Mouse (Mus musculus): ENCODE measurements at regions not wholly inside any gene's neighbourhood (a gene's known extent, or its start where the extent isn't known, plus 50 kb on each side); places are given as distances from the start of the nearest gene placed in this dataset.

DNA sequence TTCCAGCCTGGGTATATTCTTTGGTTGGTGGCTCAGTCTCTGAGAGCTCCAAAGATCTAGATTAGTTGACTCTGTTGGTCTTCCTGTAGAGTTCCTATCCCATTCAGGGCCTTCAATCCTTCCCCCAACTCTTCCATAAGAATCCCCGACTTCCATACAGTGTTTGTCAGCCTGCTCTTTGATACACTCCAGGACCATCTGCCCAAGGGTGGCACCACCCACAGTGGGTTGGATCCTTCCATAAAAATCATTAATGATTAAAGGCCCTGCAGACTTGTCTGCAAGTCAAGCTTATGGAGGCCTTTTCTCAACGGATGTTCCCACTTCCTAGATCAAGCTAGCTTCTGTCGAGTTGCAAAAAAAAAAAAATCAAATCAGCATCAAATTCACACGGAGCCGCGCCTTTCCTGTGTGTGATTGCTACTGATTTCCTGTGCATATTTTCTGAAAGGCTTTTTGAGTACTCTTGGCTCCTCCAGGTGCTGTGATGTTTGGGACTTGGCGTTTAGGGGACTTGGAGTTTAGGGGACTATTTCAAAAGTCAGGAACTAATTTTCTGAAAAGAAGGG lies 171.3 kb upstream of the Gm9833 start:
- no peak for ATAC-seq
- no peak overlapping the region for H3K4me2 ChIP-seq

DNA sequence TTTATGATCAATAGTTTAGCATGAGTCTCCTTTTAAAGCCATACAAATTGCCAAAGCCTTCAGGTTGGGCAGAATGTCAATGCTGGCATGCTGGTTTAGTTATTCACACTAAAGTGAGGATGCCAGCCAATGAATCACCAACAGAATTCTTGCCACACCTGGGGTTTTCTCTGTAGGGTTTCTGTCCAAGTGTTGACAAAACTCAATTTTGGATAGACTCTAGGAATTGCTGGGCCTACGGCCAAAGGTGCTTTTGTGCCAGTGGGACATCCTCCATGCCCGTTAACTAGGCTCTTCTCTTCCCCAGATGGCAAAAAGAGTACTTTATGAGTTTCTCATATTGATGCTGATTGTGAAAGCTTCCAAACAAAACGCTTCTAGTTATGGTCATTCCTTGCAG lies 167.6 kb upstream of the Gm9833 start:
- WGBS (ENCODE audit: insufficient replicate concordance) = 61% methylated on average over 3 of the region's 3 CpGs
- Histone ChIP-seq H3K9ac (no peak overlapping the region), H3K4me2 (no peak overlapping the region), H3K36me3 (no peaks in the 10 kb centered on the region), H3K9me3 (replicated peaks) (no peaks in the 10 kb centered on the region), H3K27me3 (replicated peaks) (no peaks in the 10 kb centered on the region), H3K4me1 (no peaks in the 10 kb centered on the region), H3K27ac (no peak overlapping the region), H3K4me3 (no peak overlapping the region)
- ATAC-seq = no peak

More for the DNA sequence above, 171.3 kb upstream of the Gm9833 start:
- Histone ChIP-seq H3K27me3 (replicated peaks) (no peaks in the 10 kb centered on the region), H3K27ac (no peak overlapping the region), H3K9me3 (replicated peaks) (no peaks in the 10 kb centered on the region), H3K36me3 (no peaks in the 10 kb centered on the region), H3K9ac (no peak overlapping the region), H3K4me3 (no peak overlapping the region), H3K4me1 (no peaks in the 10 kb centered on the region)
- WGBS (ENCODE audit: insufficient replicate concordance) = 59% methylated on average over 7 of the region's 7 CpGs

DNA sequence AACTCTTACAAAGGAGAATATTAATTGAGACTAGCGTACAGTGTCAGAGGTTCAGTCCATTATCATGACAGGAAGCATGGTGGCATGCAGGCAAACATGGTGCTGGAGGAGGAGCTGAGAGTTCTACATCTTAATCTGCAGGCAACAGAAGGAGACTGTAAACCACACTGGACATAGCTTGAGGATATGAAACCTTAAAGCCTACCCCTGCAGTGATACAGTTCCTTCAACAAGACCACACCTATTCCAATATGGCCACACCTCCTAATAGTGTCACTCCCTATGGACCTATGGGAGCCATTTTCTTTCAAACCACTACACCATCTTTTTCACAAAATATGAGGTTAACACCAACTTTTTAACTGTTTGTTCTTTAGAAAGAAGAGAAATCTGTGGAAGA lies 166.2 kb upstream of the Gm9833 start:
- H3K4me1 ChIP-seq = no peaks in the 10 kb centered on the region
- no peak overlapping the region for H3K4me2 ChIP-seq
- H3K27ac ChIP-seq = no peak overlapping the region
- H3K9me3 ChIP-seq (replicated peaks) = no peaks in the 10 kb centered on the region
- H3K27me3 ChIP-seq (replicated peaks) = no peaks in the 10 kb centered on the region
- 52% methylated on average over 1 of the region's 1 CpGs for WGBS (ENCODE audit: insufficient replicate concordance)
- H3K4me3 ChIP-seq = no peak overlapping the region
- no peak for ATAC-seq
- H3K9ac ChIP-seq = no peak overlapping the region
- no peaks in the 10 kb centered on the region for H3K36me3 ChIP-seq

DNA sequence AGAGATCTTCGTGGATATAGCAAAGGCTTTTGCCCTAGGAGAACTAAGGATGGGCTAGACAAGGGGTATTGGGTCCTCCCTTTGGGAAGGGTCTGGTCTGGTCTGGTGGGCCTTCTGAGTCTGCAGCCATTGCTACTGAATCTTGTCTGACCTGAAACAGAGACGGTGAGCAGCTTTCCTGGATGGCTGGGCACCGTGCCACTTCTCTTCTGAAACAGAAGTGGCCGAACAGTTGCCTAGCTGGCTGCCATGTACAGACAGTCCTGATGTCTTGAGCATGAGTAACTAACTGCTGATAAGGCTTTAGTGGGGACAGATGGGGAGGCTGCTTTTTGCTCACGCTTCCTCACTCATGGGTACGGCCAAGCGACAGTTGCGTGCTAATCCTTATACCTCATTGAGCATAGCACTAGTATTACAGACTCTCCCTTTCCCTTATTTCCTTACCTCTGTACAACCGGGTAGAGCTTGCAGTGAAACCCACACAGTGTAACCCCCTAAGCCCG lies 165.3 kb upstream of the Gm9833 start:
- 77% methylated on average over 10 of the region's 10 CpGs for WGBS (ENCODE audit: insufficient replicate concordance)
- Histone ChIP-seq H3K27me3 (replicated peaks) (no peaks in the 10 kb centered on the region), H3K4me1 (no peaks in the 10 kb centered on the region), H3K36me3 (no peaks in the 10 kb centered on the region), H3K27ac (no peak overlapping the region), H3K4me3 (no peak overlapping the region), H3K9ac (no peak overlapping the region), H3K4me2 (no peak overlapping the region), H3K9me3 (replicated peaks) (no peaks in the 10 kb centered on the region)
- ATAC-seq = no peak

DNA sequence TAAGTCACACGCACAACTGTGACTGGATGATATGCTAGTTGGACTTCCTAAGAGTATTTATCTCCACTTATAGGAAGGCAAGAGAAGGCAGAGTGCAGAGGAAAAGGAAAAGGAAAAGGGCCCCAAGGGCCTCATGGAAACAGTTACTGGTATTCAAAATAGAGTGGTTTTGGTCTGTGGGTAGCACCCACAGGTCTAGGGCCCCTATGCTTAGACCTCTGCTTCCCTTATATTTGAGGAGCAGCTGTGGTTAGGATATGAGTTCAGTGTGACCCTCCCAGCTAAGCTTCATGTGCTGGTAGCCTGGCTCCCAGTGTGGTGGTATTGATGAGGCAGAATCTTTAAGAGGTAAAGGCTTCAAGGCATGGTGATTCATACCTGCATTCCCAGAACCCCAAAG lies 163.3 kb upstream of the Gm9833 start:
- H3K36me3 ChIP-seq = no peaks in the 10 kb centered on the region
- no peak overlapping the region for H3K4me3 ChIP-seq
- no peak overlapping the region for H3K4me2 ChIP-seq
- no peaks in the 10 kb centered on the region for H3K4me1 ChIP-seq
- no peaks in the 10 kb centered on the region for H3K9me3 ChIP-seq (replicated peaks)
- no peak overlapping the region for H3K27ac ChIP-seq
- WGBS (ENCODE audit: insufficient replicate concordance) = 37% methylated on average over 1 of the region's 1 CpGs
- H3K27me3 ChIP-seq (replicated peaks) = no peaks in the 10 kb centered on the region
- no peak for ATAC-seq
- H3K9ac ChIP-seq = no peak overlapping the region

DNA sequence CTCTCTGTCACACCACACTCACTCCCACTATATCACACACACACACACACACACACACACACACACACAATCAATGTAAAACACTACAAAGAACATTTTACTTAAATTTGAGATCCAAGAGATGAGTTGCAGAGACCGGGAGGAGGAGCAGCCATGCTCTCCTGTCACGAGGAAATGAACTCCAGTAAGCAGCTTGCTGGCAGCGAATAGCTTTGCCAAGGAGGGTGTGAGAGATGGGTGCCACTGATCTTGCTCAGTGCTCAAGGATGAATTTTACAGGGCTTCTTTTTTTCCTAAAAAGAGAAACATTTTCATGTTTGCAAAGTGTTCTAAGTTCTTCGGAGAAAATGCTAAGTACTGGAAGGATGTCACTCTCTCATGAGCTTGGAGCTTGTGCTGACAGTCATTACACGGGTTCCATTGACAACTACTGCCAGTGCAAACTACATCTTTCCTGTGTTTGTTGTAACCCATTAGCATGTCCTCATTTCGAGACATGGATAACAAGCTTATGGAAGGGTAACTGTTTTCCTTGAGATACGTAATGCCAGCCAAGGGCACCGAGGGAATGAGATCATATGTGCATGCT lies 151.0 kb upstream of the Gm9833 start:
- no peak overlapping the region for H3K4me2 ChIP-seq
- no peaks in the 10 kb centered on the region for H3K27me3 ChIP-seq (replicated peaks)
- no peaks in the 10 kb centered on the region for H3K36me3 ChIP-seq
- WGBS (ENCODE audit: insufficient replicate concordance) = 66% methylated on average over 8 of the region's 8 CpGs
- H3K4me3 ChIP-seq = no peak overlapping the region
- H3K27ac ChIP-seq = no peak overlapping the region
- H3K9ac ChIP-seq = no peak overlapping the region
- no peaks in the 10 kb centered on the region for H3K4me1 ChIP-seq
- H3K9me3 ChIP-seq (replicated peaks) = no peaks in the 10 kb centered on the region
- no peak for ATAC-seq

DNA sequence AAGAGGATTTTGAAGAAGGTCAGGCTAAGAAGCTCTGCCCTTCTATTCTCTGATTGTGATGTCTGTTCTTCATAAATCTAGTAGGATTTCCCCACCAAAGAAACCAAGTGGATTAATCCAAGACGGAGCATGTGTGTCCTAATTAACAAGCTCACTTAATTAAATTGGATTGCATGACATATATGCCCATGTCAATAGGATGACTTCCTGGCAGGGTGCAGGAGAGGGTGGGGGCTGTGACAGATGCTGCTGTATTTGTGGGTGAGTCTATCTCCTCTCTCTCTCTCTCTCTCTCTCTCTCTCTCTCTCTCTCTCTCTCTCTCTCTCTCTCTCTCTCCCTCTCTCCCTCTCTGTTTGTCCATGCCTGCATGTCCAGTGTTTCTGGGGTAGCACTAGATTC lies 149.3 kb upstream of the Gm9833 start:
- Histone ChIP-seq H3K4me2 (no peak overlapping the region), H3K9ac (no peak overlapping the region), H3K36me3 (no peaks in the 10 kb centered on the region), H3K4me1 (no peaks in the 10 kb centered on the region), H3K27ac (no peak overlapping the region), H3K9me3 (replicated peaks) (no peaks in the 10 kb centered on the region), H3K4me3 (no peak overlapping the region), H3K27me3 (replicated peaks) (no peaks in the 10 kb centered on the region)
- WGBS (ENCODE audit: insufficient replicate concordance) = 64% methylated on average over 1 of the region's 1 CpGs
- ATAC-seq = no peak

DNA sequence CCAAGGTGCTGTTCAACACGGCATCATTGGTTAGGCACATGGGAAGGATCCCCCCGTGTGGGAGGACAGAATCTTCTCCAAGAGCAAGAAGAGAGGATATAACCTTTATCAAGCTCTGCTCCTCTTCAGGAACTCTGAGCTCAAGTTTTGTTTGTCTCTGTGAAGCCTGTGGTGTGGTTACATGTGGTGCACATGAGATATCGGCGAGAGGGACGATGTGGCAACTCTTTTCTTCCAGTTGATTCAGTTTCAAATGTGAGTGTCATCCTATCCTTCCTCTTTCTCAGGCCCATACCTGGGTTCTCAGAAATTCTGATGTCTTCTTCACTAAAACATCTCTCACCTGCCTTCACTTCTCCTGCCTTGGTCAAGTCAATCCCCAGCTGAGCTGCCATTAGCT lies 145.3 kb upstream of the Gm9833 start:
- no peaks in the 10 kb centered on the region for H3K4me1 ChIP-seq
- H3K4me3 ChIP-seq = no peak overlapping the region
- WGBS (ENCODE audit: insufficient replicate concordance) = 34% methylated on average over 5 of the region's 5 CpGs
- no peaks in the 10 kb centered on the region for H3K27me3 ChIP-seq (replicated peaks)
- no peak overlapping the region for H3K9ac ChIP-seq
- H3K27ac ChIP-seq = no peak overlapping the region
- H3K36me3 ChIP-seq = no peaks in the 10 kb centered on the region
- H3K9me3 ChIP-seq (replicated peaks) = no peaks in the 10 kb centered on the region
- ATAC-seq = no peak
- no peak overlapping the region for H3K4me2 ChIP-seq

DNA sequence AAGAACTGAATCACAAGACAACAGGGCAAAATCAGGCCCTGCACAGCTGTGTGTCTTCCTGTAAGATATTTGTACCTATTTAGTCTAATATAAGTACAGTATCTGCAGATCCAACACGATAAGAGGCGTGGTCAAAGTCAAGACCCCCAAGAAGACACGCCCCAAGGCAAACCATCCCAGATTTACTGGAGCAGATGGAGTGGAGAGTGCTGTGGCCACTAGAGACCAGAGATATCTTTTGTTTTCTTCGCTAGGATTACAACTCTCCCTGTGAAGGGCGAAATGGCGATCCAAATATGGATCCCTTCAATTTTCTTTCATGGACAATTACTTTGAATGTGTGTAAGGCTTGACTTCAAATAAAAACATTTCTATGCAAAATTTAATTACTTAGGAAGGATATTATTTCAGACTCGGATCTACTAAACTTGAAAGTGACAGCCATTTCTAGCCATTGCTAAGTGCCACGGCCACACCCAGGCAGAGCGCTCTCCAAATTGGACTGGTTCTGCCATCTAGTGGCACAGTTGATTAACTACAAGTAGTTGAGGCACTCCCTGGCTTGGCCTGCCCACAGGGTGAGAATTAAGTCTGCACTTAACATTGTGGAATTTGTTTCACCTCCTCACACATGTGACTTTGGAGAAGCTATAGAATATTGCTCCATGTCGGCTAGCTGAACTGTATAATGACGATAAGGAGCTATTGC lies 140.4 kb upstream of the Gm9833 start:
- Histone ChIP-seq H3K9me3 (replicated peaks) (no peaks in the 10 kb centered on the region), H3K27ac (no peak overlapping the region), H3K4me3 (no peak overlapping the region), H3K9ac (no peak overlapping the region), H3K4me1 (no peaks in the 10 kb centered on the region), H3K4me2 (no peak overlapping the region), H3K27me3 (replicated peaks) (no peaks in the 10 kb centered on the region), H3K36me3 (no peaks in the 10 kb centered on the region)
- peak; percentile 72 for ATAC-seq
- WGBS (ENCODE audit: insufficient replicate concordance) = 46% methylated on average over 11 of the region's 11 CpGs

DNA sequence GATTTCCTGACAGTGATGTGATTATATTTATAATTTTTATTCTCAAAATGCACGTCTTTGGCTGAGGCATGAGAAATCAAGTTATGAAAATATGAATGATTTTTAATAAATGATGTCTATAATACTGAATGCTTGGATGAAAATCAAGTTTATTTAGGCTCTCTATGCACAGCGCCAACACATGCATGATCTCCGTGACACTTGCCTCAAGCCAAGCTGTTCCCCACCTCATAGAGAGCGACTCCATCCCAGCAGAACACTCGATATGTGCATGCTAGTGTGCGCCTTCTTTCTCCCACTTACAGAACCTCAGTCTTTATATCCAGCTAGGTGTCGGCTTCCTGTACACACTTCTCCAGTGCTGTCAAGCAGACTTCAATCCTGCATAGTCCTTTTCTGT lies 139.8 kb upstream of the Gm9833 start:
- H3K36me3 ChIP-seq = no peaks in the 10 kb centered on the region
- H3K4me3 ChIP-seq = no peak overlapping the region
- 56% methylated on average over 7 of the region's 7 CpGs for WGBS (ENCODE audit: insufficient replicate concordance)
- no peaks in the 10 kb centered on the region for H3K27me3 ChIP-seq (replicated peaks)
- no peaks in the 10 kb centered on the region for H3K9me3 ChIP-seq (replicated peaks)
- H3K4me2 ChIP-seq = no peak overlapping the region
- H3K27ac ChIP-seq = no peak overlapping the region
- H3K4me1 ChIP-seq = no peaks in the 10 kb centered on the region
- no peak overlapping the region for H3K9ac ChIP-seq
- ATAC-seq = no peak

DNA sequence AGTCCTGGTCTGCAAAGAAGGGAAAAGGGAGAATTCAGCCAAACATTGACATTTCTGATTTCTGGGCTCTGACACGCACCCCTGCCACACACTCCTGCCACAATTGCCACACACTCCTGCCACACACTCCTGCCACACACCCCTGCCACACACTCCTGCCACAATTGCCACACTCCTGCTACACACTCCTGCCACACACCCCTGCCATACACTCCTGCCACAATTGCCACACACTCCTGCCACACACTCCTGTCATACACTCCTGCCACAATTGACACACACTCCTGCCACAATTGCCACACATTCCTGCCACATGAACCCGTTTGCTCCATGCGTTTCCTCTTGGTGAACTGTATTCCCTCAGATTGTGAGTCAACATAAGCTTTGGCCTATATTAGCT lies 130.0 kb upstream of the Gm9833 start:
- H3K9ac ChIP-seq = no peak overlapping the region
- H3K9me3 ChIP-seq (replicated peaks) = no peaks in the 10 kb centered on the region
- H3K27me3 ChIP-seq (replicated peaks) = no peaks in the 10 kb centered on the region
- no peaks in the 10 kb centered on the region for H3K36me3 ChIP-seq
- WGBS (ENCODE audit: insufficient replicate concordance) = 61% methylated on average over 3 of the region's 3 CpGs
- H3K27ac ChIP-seq = no peak overlapping the region
- no peaks in the 10 kb centered on the region for H3K4me1 ChIP-seq
- no peak for ATAC-seq
- no peak overlapping the region for H3K4me3 ChIP-seq
- no peak overlapping the region for H3K4me2 ChIP-seq

DNA sequence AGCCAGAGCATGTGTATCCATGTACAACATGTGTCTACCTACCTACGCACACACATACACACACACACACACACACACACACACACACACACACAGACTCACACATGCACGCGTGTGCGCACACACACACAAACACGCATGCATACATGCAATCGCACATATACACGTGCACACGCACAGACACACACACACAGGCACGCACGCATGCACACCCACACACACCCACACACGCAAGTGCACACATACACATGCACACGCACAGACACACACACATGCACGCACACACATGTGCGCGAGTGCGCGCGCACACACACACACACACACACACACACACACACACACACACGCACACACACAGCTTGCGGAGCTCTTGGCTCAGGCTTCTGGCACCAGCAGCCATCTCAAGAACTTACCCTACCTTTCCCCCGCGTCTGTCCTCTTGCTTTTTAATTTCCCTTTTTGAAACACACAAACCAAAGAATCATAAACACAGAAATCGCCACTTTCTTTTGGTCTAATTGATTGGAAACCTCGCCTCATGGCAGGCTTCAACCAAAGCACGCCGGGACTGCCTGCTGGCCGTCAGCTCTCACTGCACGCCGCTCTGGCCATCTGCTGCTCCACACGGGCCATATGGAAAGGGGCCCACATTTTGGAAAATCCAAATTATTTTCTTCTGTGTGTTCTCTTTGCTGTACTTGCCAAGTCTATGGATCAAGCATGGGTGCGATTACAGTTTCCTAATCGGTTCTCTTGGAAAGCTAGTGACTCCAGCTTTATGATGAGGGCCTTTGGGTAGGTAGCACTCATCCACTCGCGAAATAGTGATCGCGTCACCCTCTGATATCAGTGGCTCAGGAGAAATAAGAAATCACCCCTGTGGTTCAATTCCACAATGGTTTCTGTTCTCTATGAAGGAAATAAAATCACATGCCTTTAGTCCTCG lies 127.9 kb upstream of the Gm9833 start:
- Histone ChIP-seq H3K4me1 (no peaks in the 10 kb centered on the region), H3K36me3 (no peaks in the 10 kb centered on the region), H3K27ac (no peak overlapping the region), H3K27me3 (replicated peaks) (no peaks in the 10 kb centered on the region), H3K4me3 (no peak overlapping the region), H3K9ac (no peak overlapping the region), H3K9me3 (replicated peaks) (no peaks in the 10 kb centered on the region), H3K4me2 (no peak overlapping the region)
- 84% methylated on average over 37 of the region's 37 CpGs for WGBS (ENCODE audit: insufficient replicate concordance)
- no peak for ATAC-seq
